Mouse (Mus musculus): ENCODE data around the gene Sumf1.

GRCm38 (mm10) chr6:108142796-108143195 lies 42.6 kb downstream of the Sumf1 start:
- TF ChIP-seq POLR2A (IDR thresholded peaks at IDR 0.05; ENCODE audit: borderline replicate concordance, control insufficient read depth, low read depth, low read length): no peak
- TF ChIP-seq CTCF (IDR thresholded peaks at IDR 0.05; ENCODE audit: control insufficient read depth, insufficient read depth, low read length): no peak

Data from bone marrow, adult 2 months (tissue).